Mouse (Mus musculus): Measurements from ENCODE around the gene Mlkl.

DNA sequence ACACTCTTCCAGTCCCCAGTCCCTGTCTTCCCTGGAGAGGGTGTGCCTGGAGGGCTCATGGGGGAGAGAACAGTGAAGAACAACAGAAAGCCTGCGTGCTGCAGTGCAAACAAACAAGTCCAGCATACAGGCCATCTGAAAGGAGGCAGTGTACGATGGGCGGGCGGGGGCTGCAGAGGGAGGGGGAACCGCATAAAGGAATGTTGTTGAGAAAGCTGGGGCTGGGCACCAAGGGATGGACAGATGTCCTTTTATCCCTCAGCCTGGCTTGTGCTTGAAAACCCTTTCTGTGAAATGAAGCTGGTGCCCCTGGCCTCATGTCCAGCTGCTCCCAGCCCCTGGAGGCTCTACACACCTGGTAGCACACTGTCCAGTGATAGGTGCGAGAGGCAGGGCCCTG is 37.2 kb upstream of the Mlkl start:
- TF ChIP-seq POLR2A (IDR thresholded peaks at IDR 0.05; ENCODE audit: low read depth, low read length): no peak
- TF ChIP-seq CTCF (IDR thresholded peaks at IDR 0.05; ENCODE audit: extremely low read depth, insufficient read depth, insufficient read length, insufficient replicate concordance): no peak

Data from spleen, adult 2 months (tissue).